Mouse (Mus musculus): Measurements from ENCODE around the gene Spg11.

DNA sequence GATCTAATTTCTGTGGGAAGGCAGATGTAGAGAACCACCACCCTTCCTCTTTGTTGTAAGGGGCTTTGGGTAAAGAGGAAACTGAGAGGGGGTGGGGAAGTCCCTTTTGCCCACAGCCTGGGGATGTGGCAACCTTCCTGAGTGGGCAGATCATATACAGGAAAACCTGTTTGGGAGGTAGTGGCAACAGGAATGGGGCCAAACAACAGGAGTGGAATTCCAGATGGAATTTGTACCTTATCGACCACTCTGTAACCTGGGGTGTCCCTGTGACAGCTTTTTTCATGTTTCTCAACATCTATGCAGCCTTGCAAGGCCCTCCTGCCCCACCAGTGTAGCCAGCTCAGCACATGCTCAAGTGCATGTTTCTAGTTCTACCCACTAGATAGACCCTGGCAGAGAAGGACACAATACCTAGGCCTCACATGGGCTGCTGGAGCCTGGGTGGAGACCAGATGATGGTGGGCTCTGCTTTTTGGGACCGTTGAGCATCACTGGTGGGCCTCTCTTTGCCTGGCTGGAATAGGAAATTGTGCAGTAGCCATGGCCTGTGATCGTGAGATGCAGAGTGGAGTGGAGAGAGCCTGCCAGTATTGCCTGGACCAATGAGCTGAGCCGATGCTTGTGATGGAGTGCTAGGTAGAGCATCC is 38.0 kb upstream of the Spg11 start:
- TF ChIP-seq CTCF (IDR thresholded peaks at IDR 0.05; ENCODE audit: borderline replicate concordance, extremely low read depth, insufficient read depth, insufficient read length) (no peak), POLR2A (IDR thresholded peaks at IDR 0.05; ENCODE audit: borderline replicate concordance, extremely low read depth, insufficient read depth, insufficient read length, poor library complexity, severe bottlenecking) (no peak)
